Mouse (Mus musculus) midbrain, embryonic 16.5 days (tissue): ENCODE data around the gene Phf12. TPM values are rescaled to one million over a fixed set of nuclear protein-coding genes. Genes with fewer than 3 reads are reported as not detected.
A peak's percentile ranks its signal among the peaks of the same experiment; 100 is the strongest.

ENCODE experiments used
- ATAC-seq: fragments of 200-750 bp; cut with Nextera tagmentation; 2 replicates; pipeline ENCODE4 v1.8.0; 2017; ENCODE audit warnings: moderate TSS enrichment
- H3K27ac ChIP-seq: fragments of 300-500 bp; sonication (generic); 2 replicates; pipeline ENCODE4 v1.5.1; 2014; ENCODE audit warnings: mild to moderate bottlenecking, low read length, mixed read lengths
- H3K27me3 ChIP-seq: fragments of 300-500 bp; sonication (generic); 2 replicates; pipeline ENCODE4 v1.6.1; 2014; ENCODE audit warnings: low read depth, low read length, mixed read lengths; ENCODE audit not compliant: control insufficient read depth, insufficient read depth
- H3K36me3 ChIP-seq: fragments of 300-500 bp; sonication (generic); 2 replicates; pipeline ENCODE4 v1.6.1; 2014; ENCODE audit warnings: mild to moderate bottlenecking, low read length, moderate library complexity, mixed read lengths; ENCODE audit not compliant: control insufficient read depth, insufficient read depth
- H3K4me1 ChIP-seq: fragments of 300-500 bp; sonication (generic); 2 replicates; pipeline ENCODE4 v1.6.1; 2014; ENCODE audit warnings: mild to moderate bottlenecking, low read length, mixed read lengths; ENCODE audit not compliant: control insufficient read depth, insufficient read depth
- H3K4me2 ChIP-seq: fragments of 300-500 bp; sonication (generic); 2 replicates; pipeline ENCODE4 v1.6.1; 2014; ENCODE audit warnings: mild to moderate bottlenecking, low read length, mixed read lengths
- H3K4me3 ChIP-seq: fragments of 300-500 bp; sonication (generic); 2 replicates; pipeline ENCODE4 v1.5.1; 2014; ENCODE audit warnings: low read depth, mild to moderate bottlenecking, low read length, moderate library complexity, mixed read lengths
- H3K9ac ChIP-seq: fragments of 300-500 bp; sonication (generic); 2 replicates; pipeline ENCODE4 v1.6.1; 2014; ENCODE audit warnings: low read depth, low read length, mixed read lengths
- H3K9me3 ChIP-seq: fragments of 300-500 bp; sonication (generic); replicated peaks from 2 replicates; pipeline ENCODE4 v1.6.1; 2014; ENCODE audit warnings: mild to moderate bottlenecking, low read length, mixed read lengths; ENCODE audit not compliant: control insufficient read depth, poor library complexity, severe bottlenecking
- WGBS: fragments of 180-500 bp; shearing (Covaris S2); extraction: QIAGEN DNeasy Blood & Tissue Kit; methylation state at CpG from one replicate; pipeline ENCODE4 v1.1.7; 2014; 5-methylcytosine and 5-hydroxymethylcytosine counted together
- polyA plus RNA-seq: library from polyadenylated mRNA; unstranded; fragments of >200 nt; fragmentation: Nextera tagmentation; extraction: Ambion mirVana; gene quantifications from 2 replicates; pipeline ENCODE4 v1.2.1, GENCODE M21; 2015

The Phf12 gene
- polyA plus RNA-seq, 1 experiment from 2014 or later: 11.8 TPM

GRCm38 (mm10) chr11:77979221-77979809, 3.2 kb upstream of the Phf12 start:
- H3K9ac ChIP-seq: no peak overlapping the region
- no peak overlapping the region for H3K4me2 ChIP-seq
- H3K27ac ChIP-seq: no peak overlapping the region
- peaks cover 4% of the 10 kb centered on the region; the same call in 1 of the 2 replicates for H3K4me1 ChIP-seq
- no peak overlapping the region for H3K4me3 ChIP-seq
- H3K27me3 ChIP-seq: no peaks in the 10 kb centered on the region
- H3K9me3 ChIP-seq: no peaks in the 10 kb centered on the region
- no peak for ATAC-seq
- WGBS: 84% methylated on average over 8 of the region's 8 CpGs
- H3K36me3 ChIP-seq: peaks cover 7% of the 10 kb centered on the region

GRCm38 (mm10) chr11:77980281-77981204, 2.0 kb upstream of the Phf12 start:
- 37% methylated on average over 11 of the region's 11 CpGs for WGBS
- no peak for ATAC-seq
- Histone ChIP-seq H3K4me3 (no peak overlapping the region), H3K9me3 (no peaks in the 10 kb centered on the region), H3K27me3 (no peaks in the 10 kb centered on the region), H3K9ac (no peak overlapping the region), H3K36me3 (peaks cover 7% of the 10 kb centered on the region), H3K4me1 (peaks cover 8% of the 10 kb centered on the region), H3K4me2 (no peak overlapping the region), H3K27ac (no peak overlapping the region)

- H3K4me1 ChIP-seq: peaks cover 17% of the 10 kb centered on the region
- peaks cover 4% of the 10 kb centered on the region; the same call in 1 of the 2 replicates for H3K36me3 ChIP-seq
- peak overlapping the region; percentile 79 for H3K9ac ChIP-seq
- no peaks in the 10 kb centered on the region for H3K9me3 ChIP-seq
- peak; percentile 94 for ATAC-seq
- under 1% methylated on average over 29 of the region's 29 CpGs for WGBS
- no peaks in the 10 kb centered on the region for H3K27me3 ChIP-seq
- H3K4me3 ChIP-seq: peak overlapping the region; percentile 49
- H3K4me2 ChIP-seq: peak overlapping the region; percentile 56
- peak overlapping the region; percentile 99 for H3K27ac ChIP-seq
Measured at GRCm38 (mm10) chr11:77981609-77982440, 729 bp upstream of the Phf12 start.

GRCm38 (mm10) chr11:77983191-77983936, 810 bp downstream of the Phf12 start:
- peaks cover 17% of the 10 kb centered on the region for H3K4me1 ChIP-seq
- no peaks in the 10 kb centered on the region for H3K9me3 ChIP-seq
- peak overlapping the region; percentile 80 for H3K4me2 ChIP-seq
- H3K36me3 ChIP-seq: no peaks in the 10 kb centered on the region; the same call in 1 of the 2 replicates
- H3K4me3 ChIP-seq: peak overlapping the region; percentile 97
- under 1% methylated on average over 25 of the region's 32 CpGs for WGBS
- H3K27me3 ChIP-seq: no peaks in the 10 kb centered on the region
- H3K27ac ChIP-seq: peak overlapping the region; percentile 99
- H3K9ac ChIP-seq: peak overlapping the region; percentile 92
- no peak for ATAC-seq

GRCm38 (mm10) chr11:77983937-77984835, 1.6 kb downstream of the Phf12 start:
- H3K27me3 ChIP-seq: no peaks in the 10 kb centered on the region
- peak overlapping the region; percentile 92 for H3K9ac ChIP-seq
- H3K4me2 ChIP-seq: peak overlapping the region; percentile 80
- peaks cover 17% of the 10 kb centered on the region for H3K4me1 ChIP-seq
- no peaks in the 10 kb centered on the region for H3K9me3 ChIP-seq
- H3K4me3 ChIP-seq: peak overlapping the region; percentile 97
- under 1% methylated on average over 47 of the region's 63 CpGs for WGBS
- no peaks in the 10 kb centered on the region; the same call in 1 of the 2 replicates for H3K36me3 ChIP-seq
- ATAC-seq: no peak
- peak overlapping the region; percentile 99 for H3K27ac ChIP-seq

GRCm38 (mm10) chr11:77984836-77985231, 2.3 kb downstream of the Phf12 start:
- Histone ChIP-seq H3K4me3 (peak overlapping the region; percentile 97), H3K9me3 (no peaks in the 10 kb centered on the region), H3K4me2 (peak overlapping the region; percentile 80), H3K36me3 (no peaks in the 10 kb centered on the region; the same call in 1 of the 2 replicates), H3K4me1 (peaks cover 17% of the 10 kb centered on the region), H3K27ac (peak overlapping the region; percentile 99), H3K9ac (peak overlapping the region; percentile 92), H3K27me3 (no peaks in the 10 kb centered on the region)
- ATAC-seq: no peak
- WGBS: under 1% methylated on average over 13 of the region's 13 CpGs

- ATAC-seq: no peak
- 83% methylated on average over 3 of the region's 3 CpGs for WGBS
- no peaks in the 10 kb centered on the region; the same call in 1 of the 2 replicates for H3K36me3 ChIP-seq
- H3K9me3 ChIP-seq: no peaks in the 10 kb centered on the region
- peak overlapping the region; percentile 80 for H3K4me2 ChIP-seq
- peaks cover 17% of the 10 kb centered on the region for H3K4me1 ChIP-seq
- H3K4me3 ChIP-seq: peak overlapping the region; percentile 97
- peak overlapping the region; percentile 99 for H3K27ac ChIP-seq
- no peaks in the 10 kb centered on the region for H3K27me3 ChIP-seq
- H3K9ac ChIP-seq: peak overlapping the region; percentile 92
Measured at GRCm38 (mm10) chr11:77985541-77986065, 3.0 kb downstream of the Phf12 start.
